Mouse (Mus musculus): ENCODE data around the gene Taar7b.

- TF ChIP-seq CTCF (conservative IDR thresholded peaks at IDR 0.05; ENCODE audit: low read length) (no peak), NANOG (IDR thresholded peaks at IDR 0.05; ENCODE audit: borderline replicate concordance, low read length) (no peak)
Measured at GRCm38 (mm10) chr10:23959071-23959470, 40.7 kb upstream of the Taar7b start.
